Mouse (Mus musculus): ENCODE results near the gene Onecut3. TPM values are rescaled to one million over a fixed set of nuclear protein-coding genes. Genes with fewer than 3 reads are reported as not detected.

Gene Onecut3
- not detected in 2 replicates for polyA plus RNA-seq (2015; fragmentation: Nextera tagmentation; extraction: Ambion mirVana)

DNA sequence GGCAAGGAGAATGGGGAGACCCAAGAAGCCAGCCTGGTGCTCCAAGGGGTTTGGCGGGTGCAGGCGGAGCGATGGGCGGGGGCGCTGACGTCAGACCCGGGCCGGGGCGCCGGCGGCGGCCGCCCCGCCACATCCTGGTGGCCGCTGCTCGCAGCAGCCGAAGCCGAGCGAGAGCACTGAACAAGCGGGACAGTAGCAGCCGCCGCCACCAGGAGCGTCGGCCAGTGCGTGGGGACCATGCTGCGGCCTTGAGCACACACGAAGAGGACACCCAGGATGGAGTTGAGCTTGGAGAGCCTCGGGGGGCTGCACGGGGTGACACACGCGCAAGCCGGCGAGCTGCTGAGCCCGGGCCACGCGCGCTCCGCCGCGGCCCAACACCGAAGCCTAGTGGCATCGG, at the start of gene Onecut3:
TSS of gene Onecut3 (plus strand) at position 104 of the 400 bp plus-strand sequence.
- Histone ChIP-seq H3K9me3 (ENCODE audit: control insufficient read depth, low read length) (no peaks in the 10 kb centered on the region), H3K27me3 (ENCODE audit: control insufficient read depth, insufficient read depth, low read depth, low read length) (peaks cover 98% of the 10 kb centered on the region), H3K4me1 (replicated peaks; ENCODE audit: control insufficient read depth, insufficient read depth, low read length) (peaks cover 20% of the 10 kb centered on the region), H3K36me3 (ENCODE audit: control insufficient read depth, insufficient read depth, low read length) (no peaks in the 10 kb centered on the region), H3K27ac (ENCODE audit: low read length) (no peak within 1 kb of the TSS), H3K4me2 (ENCODE audit: low read depth, low read length) (peak within 1 kb of the TSS; percentile 70), H3K4me3 (ENCODE audit: low read length) (peak within 1 kb of the TSS; percentile 45), H3K9ac (ENCODE audit: low read length) (peak within 1 kb of the TSS; percentile 26; the same call in 1 of the 2 replicates)
- WGBS = under 1% methylated on average over 31 of the region's 42 CpGs
- ATAC-seq (ENCODE audit: low read depth) = peak; percentile 29; the same call in 1 of the 2 replicates

DNA sequence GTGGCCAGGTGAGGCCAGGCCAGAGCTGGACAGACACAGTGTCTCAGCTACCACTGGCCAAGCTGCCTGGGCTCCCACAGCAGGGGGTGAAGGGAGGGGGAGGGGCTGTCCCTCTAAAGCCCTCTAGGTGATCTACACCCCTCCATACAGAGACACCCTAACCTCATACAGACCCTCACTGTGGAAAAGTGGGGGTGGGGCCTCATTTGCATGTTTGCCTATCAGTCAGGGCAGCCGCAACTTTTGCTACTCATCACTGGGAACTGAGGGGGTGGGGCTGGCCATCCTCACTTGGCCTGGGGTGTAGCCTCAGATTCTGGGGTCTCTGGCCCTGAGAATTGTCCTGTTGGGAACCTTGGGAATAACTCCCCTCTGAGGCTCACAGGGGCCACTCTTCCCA, 49.6 kb upstream of the Onecut3 start:
- H3K4me3 ChIP-seq (ENCODE audit: low read length) = no peak overlapping the region
- H3K9me3 ChIP-seq (ENCODE audit: control insufficient read depth, low read length) = no peaks in the 10 kb centered on the region
- H3K9ac ChIP-seq (ENCODE audit: low read length) = no peak overlapping the region; the same call in 1 of the 2 replicates
- no peaks in the 10 kb centered on the region for H3K36me3 ChIP-seq (ENCODE audit: control insufficient read depth, insufficient read depth, low read length)
- H3K27me3 ChIP-seq (ENCODE audit: control insufficient read depth, insufficient read depth, low read depth, low read length) = peaks cover 4% of the 10 kb centered on the region
- H3K27ac ChIP-seq (ENCODE audit: low read length) = no peak overlapping the region
- 56% methylated on average over 1 of the region's 1 CpGs for WGBS
- H3K4me2 ChIP-seq (ENCODE audit: low read depth, low read length) = no peak overlapping the region
- H3K4me1 ChIP-seq (replicated peaks; ENCODE audit: control insufficient read depth, insufficient read depth, low read length) = no peaks in the 10 kb centered on the region; the same call in 1 of the 2 replicates
- no peak for ATAC-seq (ENCODE audit: low read depth)

DNA sequence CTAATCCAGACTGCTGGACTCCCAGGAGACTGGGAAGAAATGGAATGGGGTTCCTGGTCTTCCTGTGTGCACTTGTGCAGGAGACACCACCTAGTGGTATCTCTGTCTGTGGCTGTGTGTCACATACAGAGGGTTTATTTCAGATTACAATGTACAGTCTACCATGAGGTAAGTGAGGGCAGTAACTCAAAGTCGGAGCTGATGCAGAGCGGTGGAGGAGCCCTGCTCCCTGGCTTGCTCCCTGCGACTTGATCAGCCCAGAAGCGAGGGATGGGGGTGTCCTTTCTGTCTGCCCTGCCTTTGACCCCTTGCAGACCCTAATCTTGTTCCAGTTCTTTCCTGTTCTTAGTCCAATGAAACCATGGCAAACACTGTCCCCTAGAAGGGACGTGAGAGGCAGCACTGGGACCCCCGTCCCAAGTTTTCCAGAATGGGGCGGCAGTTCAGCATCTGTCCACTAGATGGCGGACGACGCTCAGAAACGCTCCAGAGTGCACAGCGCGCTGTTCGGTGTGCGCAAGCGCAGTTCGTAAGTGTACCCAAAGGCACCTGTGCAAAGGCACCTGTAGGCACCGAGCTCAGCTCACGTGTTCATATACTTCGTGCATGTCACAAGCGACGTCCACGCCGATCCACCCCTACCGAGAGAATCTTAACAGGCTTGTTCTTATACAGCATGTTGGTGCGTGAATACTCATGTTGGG, 48.6 kb upstream of the Onecut3 start:
- Histone ChIP-seq H3K9me3 (ENCODE audit: control insufficient read depth, low read length) (no peaks in the 10 kb centered on the region), H3K4me2 (ENCODE audit: low read depth, low read length) (0 out of 2 replicates have a peak overlapping the region, but pooled peaks have one; percentile 7), H3K36me3 (ENCODE audit: control insufficient read depth, insufficient read depth, low read length) (no peaks in the 10 kb centered on the region), H3K9ac (ENCODE audit: low read length) (no peak overlapping the region), H3K4me1 (replicated peaks; ENCODE audit: control insufficient read depth, insufficient read depth, low read length) (no peaks in the 10 kb centered on the region; the same call in 1 of the 2 replicates), H3K4me3 (ENCODE audit: low read length) (no peak overlapping the region), H3K27ac (ENCODE audit: low read length) (no peak overlapping the region), H3K27me3 (ENCODE audit: control insufficient read depth, insufficient read depth, low read depth, low read length) (peaks cover 9% of the 10 kb centered on the region)
- ATAC-seq (ENCODE audit: low read depth) = peak; percentile 78
- 6% methylated on average over 26 of the region's 26 CpGs for WGBS

DNA sequence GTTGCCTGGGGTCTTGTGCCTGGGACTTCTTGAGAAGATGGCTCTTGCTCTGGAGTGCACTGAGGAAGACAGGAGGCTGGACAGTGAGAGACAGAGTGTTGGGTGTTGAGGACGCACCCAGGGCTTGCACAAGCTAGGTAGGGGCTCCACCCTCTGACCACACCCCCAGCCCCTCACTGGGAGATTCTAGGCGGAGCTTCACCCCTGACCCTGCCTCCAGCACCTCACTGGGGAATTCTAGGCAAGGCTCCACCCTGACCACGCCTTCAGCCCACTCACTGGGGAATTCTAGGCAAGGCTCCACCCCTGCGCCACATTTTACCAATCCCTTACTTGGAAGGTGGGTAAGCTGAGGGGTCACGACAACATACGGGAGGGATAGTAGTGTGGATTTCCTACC, 44.0 kb upstream of the Onecut3 start:
- Histone ChIP-seq H3K36me3 (ENCODE audit: control insufficient read depth, insufficient read depth, low read length) (no peaks in the 10 kb centered on the region), H3K4me3 (ENCODE audit: low read length) (no peak overlapping the region), H3K9ac (ENCODE audit: low read length) (no peak overlapping the region), H3K27me3 (ENCODE audit: control insufficient read depth, insufficient read depth, low read depth, low read length) (peaks cover 9% of the 10 kb centered on the region), H3K27ac (ENCODE audit: low read length) (no peak overlapping the region), H3K4me2 (ENCODE audit: low read depth, low read length) (no peak overlapping the region), H3K4me1 (replicated peaks; ENCODE audit: control insufficient read depth, insufficient read depth, low read length) (no peaks in the 10 kb centered on the region), H3K9me3 (ENCODE audit: control insufficient read depth, low read length) (no peaks in the 10 kb centered on the region)
- 14% methylated on average over 6 of the region's 6 CpGs for WGBS
- no peak for ATAC-seq (ENCODE audit: low read depth)

DNA sequence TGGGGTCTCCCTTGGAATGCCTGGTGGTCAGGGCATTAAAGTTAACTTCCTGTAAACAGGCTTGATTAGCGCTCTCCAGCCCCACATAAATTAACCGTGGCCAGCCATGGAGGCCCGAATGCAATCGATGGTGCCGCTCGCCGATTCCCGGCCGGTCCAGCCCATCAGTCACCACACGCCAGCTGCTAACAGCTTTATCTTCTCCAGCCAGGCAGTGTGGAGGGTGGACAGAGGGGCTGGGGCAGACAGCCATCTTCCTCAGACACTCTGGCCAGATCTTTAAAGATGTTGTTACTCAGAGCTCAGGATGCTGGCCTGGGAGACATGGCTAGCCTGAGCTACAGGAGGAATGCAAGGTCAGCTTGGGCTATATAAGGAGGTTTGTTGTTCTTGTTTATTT, 41.0 kb upstream of the Onecut3 start:
- Histone ChIP-seq H3K9me3 (ENCODE audit: control insufficient read depth, low read length) (no peaks in the 10 kb centered on the region), H3K27me3 (ENCODE audit: control insufficient read depth, insufficient read depth, low read depth, low read length) (peaks cover 5% of the 10 kb centered on the region; the same call in 1 of the 2 replicates), H3K4me1 (replicated peaks; ENCODE audit: control insufficient read depth, insufficient read depth, low read length) (no peaks in the 10 kb centered on the region), H3K4me2 (ENCODE audit: low read depth, low read length) (no peak overlapping the region), H3K9ac (ENCODE audit: low read length) (no peak overlapping the region), H3K27ac (ENCODE audit: low read length) (no peak overlapping the region), H3K4me3 (ENCODE audit: low read length) (no peak overlapping the region), H3K36me3 (ENCODE audit: control insufficient read depth, insufficient read depth, low read length) (no peaks in the 10 kb centered on the region)
- no peak for ATAC-seq (ENCODE audit: low read depth)
- WGBS = 42% methylated on average over 10 of the region's 10 CpGs

DNA sequence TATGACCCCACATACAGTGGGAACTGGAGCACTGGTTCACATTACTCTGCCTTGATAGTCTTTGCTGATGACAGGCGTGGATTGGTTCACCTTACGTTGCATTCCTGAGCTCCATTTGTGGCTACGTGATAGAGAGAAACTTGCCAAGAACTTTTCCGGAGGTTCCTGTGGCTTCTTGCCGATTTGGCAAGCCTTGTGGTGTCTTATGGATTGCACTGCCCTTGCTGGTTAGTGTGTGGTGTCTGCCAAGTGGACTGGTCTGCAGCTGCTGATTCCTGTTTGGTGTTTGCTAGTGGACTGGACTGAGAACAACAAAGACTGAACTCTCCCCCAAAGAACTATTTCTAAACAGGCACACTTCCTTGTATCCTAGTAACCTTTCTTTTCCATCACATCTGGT, 39.9 kb upstream of the Onecut3 start:
- no peak overlapping the region for H3K4me3 ChIP-seq (ENCODE audit: low read length)
- peaks cover 5% of the 10 kb centered on the region; the same call in 1 of the 2 replicates for H3K27me3 ChIP-seq (ENCODE audit: control insufficient read depth, insufficient read depth, low read depth, low read length)
- H3K4me2 ChIP-seq (ENCODE audit: low read depth, low read length) = no peak overlapping the region
- WGBS = 74% methylated on average over 5 of the region's 5 CpGs
- H3K9me3 ChIP-seq (ENCODE audit: control insufficient read depth, low read length) = no peaks in the 10 kb centered on the region
- ATAC-seq (ENCODE audit: low read depth) = no peak
- H3K9ac ChIP-seq (ENCODE audit: low read length) = no peak overlapping the region
- H3K36me3 ChIP-seq (ENCODE audit: control insufficient read depth, insufficient read depth, low read length) = no peaks in the 10 kb centered on the region
- no peaks in the 10 kb centered on the region for H3K4me1 ChIP-seq (replicated peaks; ENCODE audit: control insufficient read depth, insufficient read depth, low read length)
- H3K27ac ChIP-seq (ENCODE audit: low read length) = no peak overlapping the region

DNA sequence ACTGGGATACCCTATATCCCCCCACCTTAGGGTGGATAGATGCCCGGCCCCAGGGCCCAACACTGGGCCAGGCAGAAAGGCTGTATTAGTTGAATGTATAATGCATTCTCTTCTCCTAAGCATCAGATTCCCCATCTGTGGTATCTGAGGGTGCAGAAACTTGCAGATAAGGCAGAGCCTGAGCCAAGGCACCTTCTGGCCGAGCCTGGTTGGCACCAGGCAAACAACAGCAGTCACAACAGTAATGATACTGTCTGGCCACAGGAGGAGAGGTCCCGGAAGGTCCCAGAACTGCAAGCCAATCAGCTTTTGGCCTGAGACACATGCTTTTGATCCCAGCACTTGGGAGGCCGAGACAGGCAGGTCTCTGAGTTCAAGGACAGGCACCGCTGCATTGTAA, 38.9 kb upstream of the Onecut3 start:
- Histone ChIP-seq H3K4me2 (ENCODE audit: low read depth, low read length) (no peak overlapping the region), H3K27ac (ENCODE audit: low read length) (no peak overlapping the region), H3K9me3 (ENCODE audit: control insufficient read depth, low read length) (no peaks in the 10 kb centered on the region), H3K9ac (ENCODE audit: low read length) (no peak overlapping the region), H3K27me3 (ENCODE audit: control insufficient read depth, insufficient read depth, low read depth, low read length) (peaks cover 2% of the 10 kb centered on the region; the same call in 1 of the 2 replicates), H3K4me3 (ENCODE audit: low read length) (no peak overlapping the region), H3K4me1 (replicated peaks; ENCODE audit: control insufficient read depth, insufficient read depth, low read length) (no peaks in the 10 kb centered on the region), H3K36me3 (ENCODE audit: control insufficient read depth, insufficient read depth, low read length) (no peaks in the 10 kb centered on the region)
- ATAC-seq (ENCODE audit: low read depth) = no peak
- WGBS = 84% methylated on average over 5 of the region's 5 CpGs

DNA sequence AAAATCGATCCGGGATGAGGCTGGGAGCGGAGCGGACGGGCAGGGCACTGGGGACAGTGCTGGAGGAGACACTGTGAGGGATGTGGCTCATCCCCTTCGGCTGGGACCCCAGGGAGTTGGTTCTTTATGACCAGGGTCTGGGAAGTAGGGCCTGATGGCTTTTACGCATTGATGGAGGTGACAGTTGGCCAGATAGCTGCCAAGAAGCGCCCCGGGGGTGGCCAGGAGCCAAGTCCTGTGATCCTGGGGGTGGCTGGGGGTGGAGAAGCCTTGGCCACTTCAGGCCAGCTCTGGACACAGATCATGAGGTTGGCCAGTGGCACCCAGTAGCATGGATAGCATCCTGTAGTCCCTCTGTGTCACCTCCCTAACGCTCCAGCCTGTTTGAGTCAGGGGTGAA, 35.4 kb upstream of the Onecut3 start:
- Histone ChIP-seq H3K4me1 (replicated peaks; ENCODE audit: control insufficient read depth, insufficient read depth, low read length) (no peaks in the 10 kb centered on the region), H3K4me2 (ENCODE audit: low read depth, low read length) (no peak overlapping the region), H3K9me3 (ENCODE audit: control insufficient read depth, low read length) (no peaks in the 10 kb centered on the region), H3K4me3 (ENCODE audit: low read length) (no peak overlapping the region), H3K27me3 (ENCODE audit: control insufficient read depth, insufficient read depth, low read depth, low read length) (no peaks in the 10 kb centered on the region; the same call in 1 of the 2 replicates), H3K9ac (ENCODE audit: low read length) (no peak overlapping the region), H3K36me3 (ENCODE audit: control insufficient read depth, insufficient read depth, low read length) (no peaks in the 10 kb centered on the region), H3K27ac (ENCODE audit: low read length) (no peak overlapping the region)
- WGBS = 70% methylated on average over 10 of the region's 10 CpGs
- ATAC-seq (ENCODE audit: low read depth) = no peak

DNA sequence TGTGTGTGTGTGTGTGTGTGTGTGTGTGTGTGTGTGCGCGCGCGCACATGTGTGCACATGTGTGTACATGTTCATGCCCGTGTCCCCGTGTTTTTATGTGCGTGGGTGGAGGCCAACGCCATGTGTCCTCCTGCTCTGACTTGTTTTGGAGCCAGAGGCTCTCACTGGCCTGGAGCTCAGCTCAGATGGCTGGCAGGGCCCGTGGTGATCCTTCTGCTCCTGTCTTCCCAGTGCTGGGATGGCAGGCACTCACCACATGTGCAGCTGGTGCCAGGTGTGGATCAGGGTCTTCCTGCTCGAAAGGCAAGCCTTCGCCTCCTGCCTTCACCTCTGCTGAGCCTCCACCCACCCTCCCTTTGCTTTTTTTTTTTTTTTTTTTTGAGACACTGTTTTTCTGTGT, 35.0 kb upstream of the Onecut3 start:
- no peak overlapping the region for H3K27ac ChIP-seq (ENCODE audit: low read length)

More for the DNA sequence above, 35.0 kb upstream of the Onecut3 start:
- no peaks in the 10 kb centered on the region for H3K36me3 ChIP-seq (ENCODE audit: control insufficient read depth, insufficient read depth, low read length)
- no peak overlapping the region for H3K9ac ChIP-seq (ENCODE audit: low read length)
- H3K9me3 ChIP-seq (ENCODE audit: control insufficient read depth, low read length) = no peaks in the 10 kb centered on the region
- no peak overlapping the region for H3K4me2 ChIP-seq (ENCODE audit: low read depth, low read length)
- no peak for ATAC-seq (ENCODE audit: low read depth)
- no peak overlapping the region for H3K4me3 ChIP-seq (ENCODE audit: low read length)
- no peaks in the 10 kb centered on the region; the same call in 1 of the 2 replicates for H3K4me1 ChIP-seq (replicated peaks; ENCODE audit: control insufficient read depth, insufficient read depth, low read length)
- 86% methylated on average over 11 of the region's 11 CpGs for WGBS
- H3K27me3 ChIP-seq (ENCODE audit: control insufficient read depth, insufficient read depth, low read depth, low read length) = no peaks in the 10 kb centered on the region; the same call in 1 of the 2 replicates

Data from lung, embryonic 16.5 days (tissue).